Mouse (Mus musculus): ENCODE results near the gene Osbpl9.

Gene Osbpl9

GRCm38 (mm10) chr4:109201582-109202424 lies at the start of gene Osbpl9:
Gene Osbpl9 (minus strand): TSS chr4:109202272.
- DNase-seq (ENCODE audit: low spot score in 2 of 2), result peak; percentile 97 to 99

DNA sequence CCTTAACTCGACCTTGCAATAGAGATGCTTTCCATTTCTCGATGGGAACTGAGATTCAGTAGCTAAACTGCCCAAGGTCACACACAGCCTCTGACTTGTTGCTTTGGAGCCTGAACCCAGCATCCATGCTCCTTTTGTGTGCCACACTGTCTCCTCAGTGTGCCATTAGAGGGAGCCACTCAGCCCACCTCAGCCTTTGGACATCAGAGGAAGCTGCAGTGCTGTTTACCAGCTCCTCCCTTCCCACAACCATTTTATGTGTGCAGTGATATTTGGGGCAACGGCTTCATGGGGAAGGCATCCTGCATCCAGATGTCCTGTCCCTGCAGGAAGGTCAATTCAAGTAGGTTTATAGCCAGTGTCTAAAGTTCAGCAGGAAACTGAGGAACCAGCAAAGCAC lies 49.5 kb upstream of the Osbpl9 start:
- DNase-seq (ENCODE audit: low spot score in 2 of 2), result no peak

DNA sequence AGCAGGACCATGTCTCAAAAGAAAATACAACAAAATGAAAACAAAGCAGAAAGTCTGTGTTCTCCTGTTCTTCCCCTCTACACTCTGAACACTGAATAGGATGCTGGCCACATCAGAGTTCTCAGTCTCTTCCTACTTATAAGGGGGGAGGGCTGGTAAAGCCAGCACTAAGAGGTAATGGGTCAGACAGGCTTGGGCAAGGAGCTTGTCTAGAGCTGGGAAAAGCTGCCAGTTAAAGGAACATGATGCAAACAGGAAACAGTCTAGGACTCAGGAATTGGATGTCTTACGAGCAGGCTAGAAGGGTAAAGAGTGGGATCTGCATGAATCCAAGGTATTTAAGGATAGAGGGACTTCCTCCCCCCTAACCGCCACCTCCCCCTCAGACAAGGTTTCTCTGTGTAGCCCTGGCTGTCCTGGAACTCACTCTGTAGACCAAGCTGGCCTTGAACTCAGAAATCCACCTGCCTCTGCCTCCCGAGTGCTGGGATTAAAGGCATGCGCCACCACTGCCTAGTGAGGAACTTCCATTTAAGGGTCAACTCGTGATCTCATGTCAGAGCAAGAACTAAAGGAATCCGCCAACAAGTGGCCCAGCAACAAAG lies 43.0 kb upstream of the Osbpl9 start:
- DNase-seq (ENCODE audit: low spot score in 2 of 2), result no peak

DNA sequence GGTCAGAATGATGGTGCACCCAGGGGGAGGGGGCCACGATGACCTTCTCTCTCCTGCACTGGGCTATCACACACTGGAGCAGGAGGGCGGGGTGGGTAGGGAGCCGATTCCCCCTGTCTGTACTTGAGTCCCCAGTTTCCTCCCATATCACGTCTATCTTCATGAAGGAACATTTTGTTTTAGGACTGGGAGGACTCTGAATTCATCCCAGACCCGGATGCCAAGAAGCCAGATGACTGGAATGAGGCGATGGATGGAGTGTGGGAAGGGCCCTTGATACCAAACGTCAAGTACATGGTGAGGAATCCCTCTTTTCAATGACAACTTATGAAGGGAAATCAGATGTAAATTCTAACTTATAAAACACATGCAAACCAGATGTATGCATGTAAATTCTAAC lies 42.4 kb upstream of the Osbpl9 start:
- DNase-seq (ENCODE audit: low spot score in 2 of 2), result no peak

DNA sequence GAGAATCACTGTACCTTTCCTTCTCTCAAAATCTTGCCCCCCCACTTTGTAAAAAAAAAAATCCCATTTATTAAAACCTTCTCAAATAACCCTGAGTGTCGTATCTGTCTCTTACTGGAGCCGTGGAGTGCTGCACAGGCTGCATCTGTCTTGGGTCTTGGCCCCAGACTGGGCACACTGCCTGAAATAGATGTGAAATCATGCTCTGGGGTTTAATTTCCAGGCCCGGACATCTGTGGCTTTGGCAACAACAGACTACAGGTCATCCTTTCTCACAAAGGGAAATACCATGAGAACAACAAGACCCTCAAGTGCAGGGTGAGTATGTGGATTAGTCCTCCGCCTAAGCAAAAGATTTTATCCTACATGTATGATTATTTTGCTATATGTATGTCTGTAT lies 39.9 kb upstream of the Osbpl9 start:
- no peak for DNase-seq (ENCODE audit: low spot score in 2 of 2)

- no peak for DNase-seq (ENCODE audit: low spot score in 2 of 2)
Measured at GRCm38 (mm10) chr4:109241221-109241620, 39.1 kb upstream of the Osbpl9 start.

- DNase-seq (ENCODE audit: low spot score in 2 of 2), result peak; percentile 64
Measured at GRCm38 (mm10) chr4:109238428-109239268, 36.6 kb upstream of the Osbpl9 start.

GRCm38 (mm10) chr4:109236186-109236879 lies 34.3 kb upstream of the Osbpl9 start:
- DNase-seq (ENCODE audit: low spot score in 2 of 2), result no peak

- DNase-seq (ENCODE audit: low spot score in 2 of 2), result no peak
Measured at GRCm38 (mm10) chr4:109234806-109235350, 32.8 kb upstream of the Osbpl9 start.

DNA sequence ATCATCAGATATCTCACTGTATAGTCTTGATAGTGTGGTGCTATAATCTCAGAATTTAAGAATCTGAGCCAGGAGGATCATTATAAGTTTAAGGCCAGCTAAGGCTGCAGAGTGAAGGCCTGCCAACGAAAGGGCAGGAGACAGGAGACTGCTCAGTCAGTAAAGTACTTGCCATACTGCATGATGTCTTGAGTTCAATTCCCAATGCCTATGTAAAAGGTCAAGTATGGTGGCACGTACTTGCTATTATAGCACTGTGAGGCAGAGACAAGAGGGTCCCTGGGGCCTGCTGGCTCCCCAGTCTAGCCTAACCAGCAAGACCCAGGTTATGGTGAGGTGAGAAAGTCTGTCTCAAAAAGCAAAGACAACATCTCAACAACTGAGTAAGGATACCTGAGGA lies 32.1 kb upstream of the Osbpl9 start, which contains the start of gene Calr4:
TSS of gene Calr4 (plus strand) at position 301 of the 400 bp plus-strand sequence.
- no peak for DNase-seq (ENCODE audit: low spot score in 2 of 2)

DNA sequence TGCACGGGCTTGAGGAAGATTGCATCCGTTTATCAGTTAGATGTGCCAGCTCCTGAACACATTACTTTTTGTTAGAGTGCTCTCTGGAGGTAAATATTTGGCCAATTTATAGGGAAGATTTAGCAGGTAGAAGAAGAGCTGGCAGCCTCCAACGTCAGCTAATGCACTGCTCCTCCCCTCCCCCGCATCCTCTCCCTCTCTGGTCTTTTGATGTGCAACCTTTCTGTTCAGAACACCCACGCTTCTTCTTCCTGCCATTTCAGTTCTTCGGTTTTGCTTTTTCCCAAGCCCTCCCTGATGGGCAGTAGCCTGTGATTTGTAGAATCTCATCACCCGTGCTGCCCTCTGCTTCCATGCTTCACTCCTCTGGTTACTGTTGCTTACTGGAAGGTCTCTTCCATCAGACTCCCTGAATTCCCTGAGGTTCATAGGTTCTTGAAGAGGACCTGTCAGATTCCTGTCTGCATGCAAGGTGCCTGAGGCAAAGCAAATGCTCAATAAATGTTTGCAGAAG lies 27.8 kb upstream of the Osbpl9 start:
- no peak for DNase-seq (ENCODE audit: low spot score in 2 of 2)

DNA sequence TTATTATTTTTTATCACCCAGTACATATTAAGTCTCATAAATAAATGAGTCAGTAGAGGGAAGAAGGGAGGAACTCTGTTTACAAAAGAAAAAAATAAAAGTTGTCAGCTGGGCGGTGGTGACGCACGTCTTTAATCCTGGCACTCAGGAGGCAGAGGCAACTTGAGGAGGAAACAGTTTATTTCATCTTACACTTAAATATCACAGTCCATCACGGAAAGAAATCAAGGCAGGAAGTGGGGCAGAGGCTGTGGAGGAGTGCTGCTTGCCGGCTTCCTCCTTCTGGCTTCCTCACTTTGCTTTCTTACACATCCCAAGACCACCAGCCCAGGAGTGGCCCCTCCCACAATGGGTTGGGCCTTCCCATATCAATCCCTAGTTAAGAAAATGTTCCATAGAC lies 24.0 kb upstream of the Osbpl9 start:
- no peak for DNase-seq (ENCODE audit: low spot score in 2 of 2)

DNA sequence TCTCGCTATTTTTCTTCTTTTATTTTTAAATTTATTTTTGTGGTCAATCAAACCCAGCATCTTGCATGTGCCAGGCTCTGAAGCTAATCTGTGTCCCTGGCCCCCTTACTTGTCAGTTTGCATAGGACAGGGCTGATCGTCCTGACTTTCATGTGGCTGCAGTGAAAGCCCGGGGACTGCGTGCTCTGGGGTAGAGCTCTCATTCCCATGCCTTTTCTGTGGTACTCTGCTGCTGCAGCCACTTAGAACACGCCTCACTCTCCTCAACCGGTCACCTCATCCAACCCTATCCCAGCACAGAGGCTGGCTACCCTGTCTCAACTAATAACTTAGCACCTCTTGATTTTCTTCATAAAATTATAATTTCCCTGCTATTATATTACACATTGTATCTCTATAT lies 23.5 kb upstream of the Osbpl9 start:
- no peak for DNase-seq (ENCODE audit: low spot score in 2 of 2)

DNA sequence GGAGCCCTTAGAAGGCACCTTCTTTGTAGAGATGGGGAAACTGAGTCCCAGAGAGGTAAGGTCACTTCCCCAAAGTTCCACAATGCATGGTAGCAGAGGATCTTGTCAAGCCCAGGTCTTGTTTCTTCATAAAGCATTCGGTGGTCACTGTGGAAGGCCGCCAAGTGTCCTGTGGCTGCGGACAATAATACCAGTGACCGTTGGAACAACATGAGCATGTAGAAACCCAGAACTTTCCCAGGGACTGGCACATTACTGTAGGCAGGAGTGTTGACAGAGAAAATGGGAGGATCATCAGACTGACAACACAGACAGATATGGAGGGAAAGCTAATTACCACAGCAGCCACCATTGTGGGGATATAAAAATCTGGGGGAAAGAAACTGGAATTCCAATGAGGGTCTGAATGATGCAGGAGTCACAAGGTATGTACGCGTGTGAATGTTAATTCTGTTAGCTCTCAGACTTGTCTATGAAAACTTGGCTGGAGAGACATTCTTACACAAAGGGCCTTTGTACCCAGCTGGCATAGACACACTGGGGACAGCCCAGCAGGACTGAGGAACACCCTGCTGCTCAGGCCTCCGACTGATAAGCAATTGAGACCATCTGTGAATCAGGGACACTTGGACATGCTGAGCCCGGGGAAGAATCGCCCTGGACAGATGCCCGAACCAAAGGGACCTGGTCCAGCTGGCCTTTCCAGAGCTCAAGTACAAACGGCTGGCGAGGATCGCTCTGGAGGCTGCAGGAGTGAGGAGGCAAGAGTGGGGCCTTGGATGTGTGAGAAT lies 22.9 kb upstream of the Osbpl9 start:
- DNase-seq (ENCODE audit: low spot score in 2 of 2), result peak; percentile 70

DNA sequence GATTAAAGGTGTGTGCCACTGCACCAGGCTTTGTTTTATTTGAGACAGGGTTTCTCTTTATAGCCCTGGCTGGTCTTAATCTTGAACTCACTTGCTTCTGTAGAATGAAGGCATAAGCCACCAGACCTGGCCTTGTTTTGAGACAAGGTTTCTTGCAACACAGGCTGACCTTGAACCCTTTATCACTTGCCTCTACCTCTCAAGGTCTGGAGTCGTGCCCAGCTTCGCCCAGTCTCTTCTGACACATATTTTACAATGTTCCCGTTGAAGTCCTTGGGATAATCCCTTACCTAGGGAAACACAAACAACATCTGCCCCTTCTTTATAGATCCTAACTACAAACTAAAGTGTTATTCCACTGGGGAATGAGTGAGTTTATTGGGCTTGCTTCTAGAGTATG lies 19.9 kb upstream of the Osbpl9 start:
- DNase-seq (ENCODE audit: low spot score in 2 of 2), result no peak

DNA sequence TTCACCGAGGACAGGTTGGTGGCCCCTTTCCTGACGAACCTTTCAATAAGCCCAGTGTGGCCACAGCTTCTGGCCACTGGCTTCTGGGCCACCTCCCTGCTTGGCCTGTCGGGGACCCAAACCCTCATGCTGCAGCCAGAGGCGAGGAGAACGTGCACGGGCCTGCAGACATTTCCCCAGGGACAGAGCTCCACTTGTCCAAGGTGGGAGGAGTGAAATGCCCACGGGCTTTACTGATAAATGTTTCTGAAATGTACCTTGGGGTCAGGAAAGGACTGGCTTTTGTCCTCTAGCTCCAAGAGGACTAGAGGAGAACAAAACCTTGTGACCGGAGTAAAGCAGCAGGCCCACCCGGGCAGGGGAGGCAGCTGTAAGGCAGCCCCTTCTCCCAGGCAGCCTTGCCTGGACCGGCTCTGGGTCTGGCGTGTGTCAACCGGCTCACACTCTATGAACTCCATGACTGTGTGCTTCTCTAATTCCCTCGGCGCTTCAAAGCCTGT lies 18.4 kb upstream of the Osbpl9 start:
- no peak for DNase-seq (ENCODE audit: low spot score in 2 of 2)

- DNase-seq (ENCODE audit: low spot score in 2 of 2), result no peak
Measured at GRCm38 (mm10) chr4:109218008-109218407, 15.9 kb upstream of the Osbpl9 start.

DNA sequence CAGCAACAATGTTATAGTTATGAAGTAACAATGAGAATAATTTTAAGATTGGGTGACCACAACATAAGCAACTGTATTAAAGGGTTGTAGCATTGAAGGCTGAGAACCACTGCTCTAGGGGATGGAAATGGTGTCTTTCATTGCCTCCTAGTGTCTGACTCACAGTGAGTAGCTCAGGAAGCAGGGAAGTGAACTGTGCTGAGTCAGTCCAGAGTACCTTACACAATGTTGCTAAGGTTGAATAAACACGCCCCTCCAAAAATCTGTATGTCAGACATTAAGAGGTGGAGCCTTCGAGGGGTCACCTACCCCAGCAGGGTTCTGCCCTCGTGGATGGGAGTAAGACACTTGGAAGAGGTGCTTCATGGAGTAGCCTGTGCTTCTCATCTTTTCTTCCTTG lies 11.9 kb upstream of the Osbpl9 start:
- no peak for DNase-seq (ENCODE audit: low spot score in 2 of 2)

DNA sequence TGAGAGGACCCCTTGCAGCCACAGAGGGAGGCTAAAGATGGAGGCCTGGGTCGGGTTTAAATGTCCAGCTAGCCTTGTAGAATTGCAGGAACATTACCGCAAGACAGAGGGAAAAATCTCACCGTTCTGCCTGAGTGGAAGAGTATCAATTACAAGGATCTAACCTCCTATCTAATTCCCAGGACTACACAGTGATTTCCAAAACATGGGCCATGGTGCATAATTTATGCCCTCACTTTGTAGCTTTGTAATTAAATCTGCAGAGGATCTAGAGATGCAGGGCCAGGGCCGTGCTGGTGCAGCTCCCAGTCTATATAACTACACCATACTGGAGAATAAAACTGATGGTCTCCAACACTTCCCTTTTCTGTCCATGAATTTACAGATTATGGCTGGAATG lies 8.8 kb upstream of the Osbpl9 start:
- DNase-seq (ENCODE audit: low spot score in 2 of 2), result no peak

DNA sequence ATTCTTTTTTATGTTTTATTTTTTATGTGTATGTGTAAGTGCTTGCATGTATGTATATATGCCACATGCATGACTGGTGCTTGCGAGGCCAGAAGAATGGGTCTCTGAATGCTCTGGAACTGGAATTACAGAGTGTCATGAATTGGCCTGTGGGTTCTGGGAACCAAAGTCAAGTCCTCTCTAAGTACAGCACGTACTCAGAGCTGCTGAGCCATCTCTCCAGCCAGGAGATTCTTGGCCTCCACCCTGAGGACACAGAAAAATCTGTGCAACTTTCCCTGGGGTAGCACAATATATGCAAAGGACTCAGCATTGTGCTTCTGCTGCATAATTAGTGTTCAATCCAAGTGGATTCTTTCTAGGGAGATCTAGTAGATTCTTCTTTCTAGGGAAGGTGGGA lies 8.2 kb upstream of the Osbpl9 start:
- DNase-seq (ENCODE audit: low spot score in 2 of 2), result no peak
